Mouse (Mus musculus) intestine, embryonic 15.5 days (tissue): ENCODE results near the gene Klk11. TPM values are rescaled to one million over a fixed set of nuclear protein-coding genes. Genes with fewer than 3 reads are reported as not detected.

Experiments used
- ATAC-seq: fragments of 200-750 bp; cut with Nextera tagmentation; 2 replicates; pipeline ENCODE4 v1.8.0; 2017; ENCODE audit warnings: moderate TSS enrichment, moderate library complexity
- H3K27ac ChIP-seq: fragments of 300-500 bp; sonication (generic); 2 replicates; pipeline ENCODE4 v1.5.1; 2015; ENCODE audit warnings: mild to moderate bottlenecking, inconsistent platforms
- H3K27me3 ChIP-seq: fragments of 300-500 bp; sonication (generic); replicated peaks from 2 replicates; pipeline ENCODE4 v1.6.1; 2015; ENCODE audit warnings: inconsistent platforms
- H3K36me3 ChIP-seq: fragments of 300-500 bp; sonication (generic); 2 replicates; pipeline ENCODE4 v1.6.1; 2015; ENCODE audit warnings: inconsistent platforms
- H3K4me1 ChIP-seq: fragments of 300-500 bp; sonication (generic); replicated peaks from 2 replicates; pipeline ENCODE4 v1.6.1; 2015; ENCODE audit warnings: inconsistent platforms
- H3K4me2 ChIP-seq: fragments of 300-500 bp; sonication (generic); replicated peaks from 2 replicates; pipeline ENCODE4 v1.6.1; 2015; ENCODE audit warnings: mild to moderate bottlenecking, inconsistent platforms
- H3K4me3 ChIP-seq: fragments of 300-500 bp; sonication (generic); replicated peaks from 2 replicates; pipeline ENCODE4 v1.5.1; 2015; ENCODE audit warnings: inconsistent platforms
- H3K9ac ChIP-seq: fragments of 300-500 bp; sonication (generic); 2 replicates; pipeline ENCODE4 v1.6.1; 2015; ENCODE audit warnings: inconsistent platforms
- H3K9me3 ChIP-seq: fragments of 300-500 bp; sonication (generic); 2 replicates; pipeline ENCODE4 v1.6.1; 2016; ENCODE audit warnings: inconsistent platforms
- WGBS: fragments of 180-500 bp; shearing (Covaris S2); methylation state at CpG from one replicate; pipeline ENCODE4 v1.1.7; 2015; 5-methylcytosine and 5-hydroxymethylcytosine counted together
- polyA plus RNA-seq: library from polyadenylated mRNA; unstranded; fragments of >200 nt; fragmentation: Nextera tagmentation; extraction: Ambion mirVana; gene quantifications from 2 replicates; pipeline ENCODE4 v1.2.1, GENCODE M21; 2015

Gene Klk11
- polyA plus RNA-seq, 1 experiment from 2014 or later = 0.46 TPM

DNA sequence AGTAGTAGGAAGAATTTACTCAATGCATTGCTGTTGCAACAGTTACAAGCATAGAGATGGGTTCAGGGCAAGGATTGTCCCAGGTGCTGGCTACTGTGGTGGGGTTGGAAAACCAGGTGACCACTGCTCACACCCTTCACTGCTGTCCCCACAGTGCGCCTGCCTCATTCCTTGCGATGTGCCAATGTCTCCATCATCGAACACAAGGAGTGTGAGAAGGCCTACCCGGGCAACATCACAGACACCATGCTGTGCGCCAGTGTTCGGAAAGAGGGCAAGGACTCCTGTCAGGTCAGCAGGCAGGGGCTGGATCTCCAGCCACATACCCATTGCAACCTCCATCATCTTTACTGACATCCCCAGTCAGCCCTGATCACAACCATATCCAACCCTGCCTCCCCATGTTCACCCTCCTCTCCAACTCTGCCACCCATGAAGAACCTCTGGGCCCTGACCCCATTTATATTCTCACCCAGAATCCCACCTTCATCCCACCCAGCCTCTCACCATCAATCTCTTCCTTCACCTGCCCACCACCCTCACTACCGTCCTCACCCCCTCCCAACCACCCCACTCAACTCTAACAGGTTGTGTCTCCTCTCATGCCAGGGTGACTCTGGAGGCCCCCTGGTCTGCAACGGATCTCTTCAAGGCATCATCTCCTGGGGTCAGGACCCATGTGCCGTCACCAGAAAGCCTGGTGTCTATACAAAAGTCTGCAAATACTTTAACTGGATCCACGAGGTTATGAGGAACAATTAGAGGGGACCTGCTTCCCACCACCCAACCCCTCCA is 4.0 kb downstream of the Klk11 start:
- Histone ChIP-seq H3K4me3 (no peak overlapping the region), H3K4me1 (peaks cover 2% of the 10 kb centered on the region; the same call in 1 of the 2 replicates), H3K9ac (no peak overlapping the region), H3K27me3 (0 out of 2 replicates have a peak, but pooled peaks cover 4% of the 10 kb centered on the region), H3K27ac (no peak overlapping the region), H3K36me3 (no peaks in the 10 kb centered on the region), H3K4me2 (no peak overlapping the region), H3K9me3 (no peaks in the 10 kb centered on the region)
- WGBS = 83% methylated on average over 10 of the region's 10 CpGs
- ATAC-seq = no peak

DNA sequence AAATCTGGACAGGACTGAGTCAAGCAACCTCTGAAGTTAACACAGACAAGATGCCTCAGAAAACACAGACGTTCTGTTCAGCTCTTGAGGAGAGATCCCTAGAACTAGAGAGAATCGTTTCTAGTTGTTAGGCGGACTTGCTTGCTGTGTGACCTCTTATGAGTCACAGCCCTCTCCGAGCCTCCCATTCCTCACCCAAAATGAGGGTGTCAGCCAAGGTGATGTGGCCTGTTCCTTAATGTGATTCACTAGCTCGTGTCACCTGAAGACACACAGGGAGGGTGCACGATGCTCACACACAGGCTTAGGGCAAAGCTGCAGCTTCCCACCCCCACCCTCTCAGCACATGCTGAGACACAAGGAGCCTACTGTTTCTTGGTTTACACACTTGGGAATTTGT is 5.8 kb downstream of the Klk11 start:
- no peak for ATAC-seq
- no peak overlapping the region for H3K4me2 ChIP-seq

DNA sequence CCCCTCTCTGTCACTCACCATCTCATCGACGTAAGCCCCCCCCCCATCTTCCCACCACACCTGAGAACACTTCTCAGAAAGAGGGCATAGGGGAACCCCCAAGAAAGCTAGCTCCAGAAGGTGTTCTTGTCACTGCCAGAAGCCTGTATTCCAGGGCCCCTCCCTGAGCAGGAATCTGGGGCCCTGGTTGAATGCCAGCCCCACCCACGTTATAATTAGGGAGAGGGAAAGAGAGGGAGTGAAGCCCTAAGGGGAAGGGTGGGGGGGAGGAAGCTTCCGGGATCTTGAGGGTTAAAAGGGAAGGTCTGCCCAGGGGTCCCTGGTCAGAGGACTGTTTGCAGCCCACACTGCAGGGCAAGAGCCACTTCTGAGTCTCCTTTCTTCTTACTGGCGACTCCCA is 6.3 kb downstream of the Klk11 start, which contains the start of gene Klk10:
Gene Klk10 (plus strand): TSS at position 290 of the 400 bp plus-strand sequence.
- no peak for ATAC-seq
- Histone ChIP-seq H3K4me3 (no peak within 1 kb of the TSS), H3K27me3 (0 out of 2 replicates have a peak, but pooled peaks cover 7% of the 10 kb centered on the region), H3K4me2 (0 out of 2 replicates have a peak within 1 kb of the TSS, but pooled peaks have one; percentile 4), H3K27ac (no peak within 1 kb of the TSS), H3K9ac (no peak within 1 kb of the TSS), H3K36me3 (no peaks in the 10 kb centered on the region), H3K9me3 (no peaks in the 10 kb centered on the region), H3K4me1 (peaks cover 2% of the 10 kb centered on the region; the same call in 1 of the 2 replicates)
- WGBS = 32% methylated on average over 5 of the region's 5 CpGs

More for the DNA sequence above, 5.8 kb downstream of the Klk11 start:
- no peak overlapping the region for H3K9ac ChIP-seq
- H3K36me3 ChIP-seq = no peaks in the 10 kb centered on the region
- no peaks in the 10 kb centered on the region for H3K9me3 ChIP-seq
- 0 out of 2 replicates have a peak, but pooled peaks cover 7% of the 10 kb centered on the region for H3K27me3 ChIP-seq
- no peak overlapping the region for H3K4me3 ChIP-seq
- H3K4me1 ChIP-seq = peaks cover 2% of the 10 kb centered on the region; the same call in 1 of the 2 replicates
- H3K27ac ChIP-seq = no peak overlapping the region
- 50% methylated on average over 6 of the region's 6 CpGs for WGBS

DNA sequence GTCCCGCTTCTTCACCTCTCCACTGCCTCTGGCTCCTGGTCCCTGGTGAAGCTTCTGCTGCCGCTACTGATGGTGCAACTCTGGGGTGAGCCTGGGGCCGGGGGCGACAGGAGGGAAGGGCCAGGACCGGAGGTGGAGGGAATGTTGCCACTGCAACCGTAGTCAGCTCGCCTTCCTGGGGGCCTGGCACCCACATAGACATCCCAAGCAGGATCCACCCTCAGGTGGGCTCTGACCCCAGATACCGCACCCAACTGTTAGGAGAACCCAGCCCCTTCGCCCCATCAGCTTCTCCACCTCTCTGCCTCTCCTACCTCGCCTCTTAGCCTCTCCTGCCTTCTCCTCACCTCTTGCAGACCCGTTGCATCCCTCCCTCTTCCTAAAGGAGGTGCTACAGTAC is 7.1 kb downstream of the Klk11 start:
- H3K4me1 ChIP-seq = peaks cover 2% of the 10 kb centered on the region; the same call in 1 of the 2 replicates
- no peak overlapping the region for H3K9ac ChIP-seq
- H3K4me2 ChIP-seq = no peak overlapping the region
- no peak overlapping the region for H3K27ac ChIP-seq
- 85% methylated on average over 11 of the region's 11 CpGs for WGBS
- no peak overlapping the region for H3K4me3 ChIP-seq
- no peak for ATAC-seq
- H3K9me3 ChIP-seq = no peaks in the 10 kb centered on the region
- no peaks in the 10 kb centered on the region for H3K36me3 ChIP-seq
- 0 out of 2 replicates have a peak, but pooled peaks cover 7% of the 10 kb centered on the region for H3K27me3 ChIP-seq

DNA sequence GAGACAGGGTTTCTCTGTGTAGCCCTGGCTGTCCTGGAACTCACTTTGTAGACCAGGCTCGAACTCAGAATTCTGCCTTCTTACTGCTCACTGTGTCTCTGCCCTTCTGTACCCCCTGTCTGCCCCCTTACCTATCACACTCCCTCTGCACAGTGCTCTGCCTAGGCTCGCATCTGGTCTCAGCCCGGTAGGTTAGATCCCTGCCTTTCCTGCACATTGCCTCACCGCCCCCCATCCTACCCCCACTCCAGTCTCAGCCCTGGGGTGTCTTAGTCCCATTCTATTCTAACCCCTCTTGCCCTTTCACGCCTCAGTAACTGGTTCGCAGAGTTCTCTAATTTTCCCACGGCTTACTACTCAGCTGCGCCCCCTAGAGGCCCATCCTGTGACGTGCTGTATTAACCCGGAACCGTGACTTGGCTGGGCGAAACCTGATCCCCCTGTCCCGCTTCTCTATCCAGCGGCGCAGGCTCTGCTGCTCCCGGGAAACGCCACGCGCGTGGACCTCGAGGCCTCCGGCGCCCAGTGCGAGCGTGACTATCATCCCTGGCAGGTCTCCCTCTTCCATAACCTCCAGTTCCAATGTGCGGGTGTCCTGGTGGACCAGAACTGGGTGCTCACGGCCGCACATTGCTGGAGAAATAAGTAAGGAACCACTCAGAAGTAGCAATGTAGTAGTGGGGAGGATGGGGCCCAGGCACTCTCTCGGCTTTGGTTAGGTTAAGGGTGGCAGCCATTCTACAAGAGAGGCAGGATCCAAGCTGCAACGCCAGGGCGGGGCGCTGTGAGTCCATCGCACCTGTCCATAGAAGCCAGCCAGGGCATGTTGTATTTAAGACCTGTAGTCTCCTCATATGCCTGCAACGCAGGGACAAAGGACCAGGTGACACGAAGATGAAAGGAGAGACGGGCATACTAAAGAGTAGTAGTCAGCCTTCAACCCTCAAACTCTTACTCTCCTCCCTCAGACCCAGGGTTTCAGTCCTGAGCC is 8.2 kb downstream of the Klk11 start:
- H3K4me3 ChIP-seq = peak overlapping the region; percentile 26
- 0 out of 2 replicates have a peak, but pooled peaks cover 7% of the 10 kb centered on the region for H3K27me3 ChIP-seq
- H3K9me3 ChIP-seq = no peaks in the 10 kb centered on the region
- no peaks in the 10 kb centered on the region for H3K36me3 ChIP-seq
- ATAC-seq = peak; percentile 89
- H3K27ac ChIP-seq = no peak overlapping the region
- WGBS = 9% methylated on average over 36 of the region's 36 CpGs
- peak overlapping the region; percentile 21; the same call in 1 of the 2 replicates for H3K9ac ChIP-seq
- peaks cover 2% of the 10 kb centered on the region; the same call in 1 of the 2 replicates for H3K4me1 ChIP-seq
- peak overlapping the region; percentile 80 for H3K4me2 ChIP-seq

DNA sequence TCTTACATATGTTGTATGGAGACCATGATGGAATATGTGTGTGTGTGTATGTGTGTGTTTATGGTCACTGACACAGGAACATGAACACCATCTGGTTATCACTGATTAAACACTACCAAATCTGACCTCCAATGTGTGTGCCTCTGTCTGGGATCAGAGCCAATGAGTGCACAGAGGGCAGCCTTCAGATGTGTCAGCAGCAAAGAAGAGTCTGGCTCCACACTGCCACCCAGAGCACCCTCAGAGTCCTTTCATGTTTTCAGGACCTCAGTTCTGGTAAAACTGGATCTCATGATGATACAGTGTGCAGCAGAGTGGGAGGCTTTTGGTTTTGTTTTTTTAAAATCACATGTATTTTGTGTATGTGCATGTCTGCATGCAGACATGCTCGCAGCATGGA is 10.9 kb downstream of the Klk11 start:
- ATAC-seq = no peak
- no peak overlapping the region for H3K4me3 ChIP-seq
- 0 out of 2 replicates have a peak, but pooled peaks cover 7% of the 10 kb centered on the region for H3K27me3 ChIP-seq
- WGBS = 83% methylated on average over 1 of the region's 1 CpGs
- no peak overlapping the region for H3K9ac ChIP-seq
- no peak overlapping the region for H3K27ac ChIP-seq
- H3K9me3 ChIP-seq = no peaks in the 10 kb centered on the region
- peaks cover 2% of the 10 kb centered on the region; the same call in 1 of the 2 replicates for H3K4me1 ChIP-seq
- H3K36me3 ChIP-seq = no peaks in the 10 kb centered on the region
- no peak overlapping the region for H3K4me2 ChIP-seq

DNA sequence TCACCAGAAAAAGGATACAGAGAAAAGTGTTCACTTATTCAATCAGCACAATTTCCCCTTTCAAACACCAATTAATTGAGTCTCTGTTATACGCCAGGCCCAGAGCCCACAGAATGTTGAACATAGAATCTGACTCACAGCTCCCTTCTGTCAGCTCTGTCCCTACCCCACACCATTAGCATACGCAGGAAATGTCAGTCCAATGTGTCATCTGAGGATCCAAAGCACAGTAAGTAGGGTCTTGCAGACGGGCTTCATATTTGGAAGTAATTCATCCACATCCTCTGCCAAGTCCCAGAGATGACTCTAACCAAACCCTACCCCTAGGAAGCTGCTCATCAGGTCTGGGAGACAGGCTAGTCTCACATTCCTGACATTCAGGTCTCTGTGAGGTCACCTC is 13.7 kb downstream of the Klk11 start:
- Histone ChIP-seq H3K4me2 (no peak overlapping the region), H3K27ac (no peak overlapping the region), H3K4me3 (no peak overlapping the region), H3K4me1 (no peaks in the 10 kb centered on the region), H3K27me3 (0 out of 2 replicates have a peak, but pooled peaks cover 6% of the 10 kb centered on the region), H3K9ac (no peak overlapping the region), H3K36me3 (no peaks in the 10 kb centered on the region), H3K9me3 (no peaks in the 10 kb centered on the region)
- ATAC-seq = no peak
- 83% methylated on average over 3 of the region's 3 CpGs for WGBS

DNA sequence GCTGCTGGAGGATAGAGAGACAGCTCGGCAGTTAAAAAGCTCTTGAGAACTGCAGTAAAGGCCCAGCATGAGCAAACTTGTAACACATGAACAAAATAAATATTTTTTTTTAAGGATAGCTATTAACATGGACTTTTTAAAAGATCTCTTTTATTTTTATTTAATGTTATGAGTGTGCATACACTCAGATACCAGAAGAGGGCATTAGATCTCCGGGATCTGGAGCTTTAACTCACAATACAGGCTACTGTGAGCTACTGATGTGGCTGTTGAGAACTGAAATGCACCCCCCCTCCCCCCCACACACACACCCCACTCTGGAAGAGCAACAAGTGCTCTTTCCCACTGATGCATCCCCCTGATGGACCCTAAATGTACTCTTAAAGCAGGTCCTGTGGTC is 14.9 kb downstream of the Klk11 start:
- Histone ChIP-seq H3K27ac (no peak overlapping the region), H3K9me3 (no peaks in the 10 kb centered on the region), H3K4me1 (no peaks in the 10 kb centered on the region), H3K27me3 (no peaks in the 10 kb centered on the region), H3K9ac (no peak overlapping the region), H3K4me3 (no peak overlapping the region), H3K4me2 (no peak overlapping the region), H3K36me3 (no peaks in the 10 kb centered on the region)
- WGBS = 71% methylated on average over 2 of the region's 2 CpGs
- no peak for ATAC-seq

DNA sequence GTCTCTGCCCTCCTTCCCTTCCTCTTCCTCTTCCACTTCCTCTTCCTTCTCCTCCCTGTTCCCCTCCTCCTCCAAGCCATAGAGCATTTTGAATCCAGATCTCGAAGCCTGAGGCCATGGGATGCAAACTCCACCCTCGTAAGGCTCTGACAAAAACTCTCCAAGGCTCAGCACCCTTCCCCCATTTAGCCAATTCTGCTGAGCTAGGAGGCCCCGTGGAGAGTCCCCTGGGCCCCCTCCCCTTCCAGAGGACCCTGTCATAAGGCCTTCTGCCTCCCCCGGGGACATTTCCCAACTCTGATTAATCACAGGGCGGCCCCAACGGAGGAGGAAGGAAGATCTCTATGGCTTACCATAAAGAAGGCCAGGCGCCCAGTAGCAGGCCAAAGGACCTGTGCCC is 17.2 kb downstream of the Klk11 start, which contains the start of gene Klk9:
Gene Klk9 (plus strand): TSS at position 301 of the 400 bp plus-strand sequence.
- H3K36me3 ChIP-seq = no peaks in the 10 kb centered on the region
- H3K4me3 ChIP-seq = no peak within 1 kb of the TSS
- no peak for ATAC-seq
- no peaks in the 10 kb centered on the region; the same call in 1 of the 2 replicates for H3K27me3 ChIP-seq
- H3K9ac ChIP-seq = no peak within 1 kb of the TSS
- H3K4me2 ChIP-seq = no peak within 1 kb of the TSS
- H3K27ac ChIP-seq = no peak within 1 kb of the TSS
- 0 out of 2 replicates have a peak, but pooled peaks cover 3% of the 10 kb centered on the region for H3K4me1 ChIP-seq
- WGBS = 75% methylated on average over 7 of the region's 7 CpGs
- no peaks in the 10 kb centered on the region for H3K9me3 ChIP-seq

DNA sequence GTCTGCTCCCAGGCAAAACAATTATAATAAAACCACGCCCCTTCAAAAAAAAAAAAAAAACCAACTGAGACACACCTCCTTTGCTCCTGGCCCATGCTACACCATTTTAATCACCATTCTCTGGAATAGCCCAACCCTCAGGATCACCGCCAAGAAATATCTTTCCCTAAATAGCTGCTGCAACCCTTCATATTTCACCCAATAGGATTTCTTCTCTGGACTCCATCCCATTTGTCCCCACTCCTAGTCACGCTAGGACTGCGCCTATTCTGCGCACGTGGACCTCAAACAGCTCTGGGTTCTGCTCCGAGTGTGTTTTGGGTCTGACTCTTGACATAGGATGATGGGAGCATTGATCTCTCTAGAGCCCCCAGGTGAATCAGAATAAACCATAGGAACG is 22.0 kb downstream of the Klk11 start:
- Histone ChIP-seq H3K4me2 (peak overlapping the region; percentile 84), H3K27ac (no peak overlapping the region), H3K4me1 (0 out of 2 replicates have a peak, but pooled peaks cover 5% of the 10 kb centered on the region), H3K27me3 (no peaks in the 10 kb centered on the region; the same call in 1 of the 2 replicates), H3K36me3 (no peaks in the 10 kb centered on the region), H3K4me3 (peak overlapping the region; percentile 45), H3K9me3 (no peaks in the 10 kb centered on the region), H3K9ac (no peak overlapping the region)
- ATAC-seq = peak; percentile 21
- 8% methylated on average over 8 of the region's 8 CpGs for WGBS

DNA sequence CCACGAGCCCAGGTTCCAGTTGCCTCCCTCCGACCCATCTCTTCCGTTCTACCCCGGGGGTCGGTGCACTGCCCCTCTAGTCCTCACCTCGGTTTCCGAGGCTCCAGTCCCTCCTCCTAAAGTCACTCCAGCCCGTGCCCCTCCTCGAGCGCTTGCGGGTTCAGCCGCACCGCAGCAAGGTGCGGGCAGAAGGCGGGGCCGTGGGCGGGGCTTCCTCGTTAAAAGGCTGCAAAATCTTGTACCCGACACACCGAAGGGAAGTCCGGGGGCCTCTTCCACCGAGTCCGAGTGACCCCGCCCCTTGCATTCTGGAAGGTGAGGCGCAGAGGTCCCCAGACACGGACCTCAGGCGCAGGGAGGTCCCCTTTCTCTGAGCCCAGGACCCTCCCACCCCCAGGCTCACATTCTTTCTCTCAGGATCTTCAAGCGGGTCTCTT is 22.9 kb downstream of the Klk11 start, which contains the start of gene Klk8:
Gene Klk8 (plus strand): TSS at position 245 of the 437 bp plus-strand sequence.
- Histone ChIP-seq H3K27me3 (no peaks in the 10 kb centered on the region; the same call in 1 of the 2 replicates), H3K4me3 (peak within 1 kb of the TSS; percentile 45), H3K36me3 (no peaks in the 10 kb centered on the region), H3K9me3 (no peaks in the 10 kb centered on the region), H3K27ac (no peak within 1 kb of the TSS), H3K4me1 (0 out of 2 replicates have a peak, but pooled peaks cover 5% of the 10 kb centered on the region), H3K4me2 (peak within 1 kb of the TSS; percentile 84), H3K9ac (peak within 1 kb of the TSS; percentile 24)
- ATAC-seq = peak; percentile 55
- WGBS = under 1% methylated on average over 28 of the region's 28 CpGs
